Mouse (Mus musculus): ENCODE results near the gene Nbeal1. TPM values are rescaled to one million over a fixed set of nuclear protein-coding genes. Genes with fewer than 3 reads are reported as not detected.

Gene Nbeal1
- polyA plus RNA-seq, 1 experiment from 2014 or later, result 13.1 TPM

DNA sequence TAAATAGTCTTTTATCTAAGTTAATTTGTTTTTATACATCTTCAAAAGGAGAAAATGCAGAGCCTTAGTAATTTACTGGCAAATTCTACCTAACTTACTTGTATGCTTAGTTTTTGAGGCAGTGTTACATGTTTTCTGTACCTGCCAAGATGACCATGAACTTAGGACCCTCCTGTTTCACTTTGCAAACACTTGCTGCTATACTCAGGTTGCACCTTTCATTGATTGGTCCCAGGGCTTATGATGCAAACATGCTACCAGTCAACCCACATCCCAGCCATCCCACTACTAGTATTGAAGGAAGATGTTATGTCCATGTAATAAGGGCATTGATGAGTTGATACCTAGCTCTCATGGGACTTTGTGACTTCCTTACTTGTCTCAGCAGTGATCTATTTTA is 88.9 kb downstream of the Nbeal1 start:
- Histone ChIP-seq H3K27me3 (ENCODE audit: control insufficient read depth, insufficient read depth, low read length) (no peaks in the 10 kb centered on the region), H3K4me1 (ENCODE audit: control insufficient read depth, insufficient read depth, low read length) (no peaks in the 10 kb centered on the region), H3K27ac (ENCODE audit: low read depth, low read length) (no peak overlapping the region), H3K9ac (ENCODE audit: low read depth, low read length) (no peak overlapping the region), H3K9me3 (ENCODE audit: control insufficient read depth, low read length) (no peaks in the 10 kb centered on the region), H3K4me2 (replicated peaks; ENCODE audit: low read depth, low read length) (no peak overlapping the region), H3K36me3 (ENCODE audit: control insufficient read depth, insufficient read depth, low read length) (peaks cover 32% of the 10 kb centered on the region), H3K4me3 (ENCODE audit: low read length) (no peak overlapping the region)
- ATAC-seq (ENCODE audit: low FRiP score, low TSS enrichment), result no peak

DNA sequence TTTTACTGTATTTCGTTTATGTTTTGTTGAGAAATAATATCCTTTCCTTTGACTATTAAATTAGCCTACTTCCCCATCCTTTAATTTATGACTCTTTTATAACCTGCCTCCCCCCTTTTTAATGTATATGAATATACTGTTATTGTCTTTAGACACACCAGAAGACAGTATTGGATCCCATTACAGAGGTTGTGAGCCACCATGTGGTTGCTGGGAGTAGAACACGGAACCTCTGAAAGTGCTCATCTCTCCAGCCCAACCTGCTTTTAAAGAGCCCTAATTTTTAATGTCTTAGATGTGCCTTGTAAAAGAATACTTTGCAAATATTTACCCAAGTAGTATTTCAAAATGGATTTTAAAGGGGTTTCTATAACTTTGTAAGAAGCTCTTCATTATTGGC is 92.1 kb downstream of the Nbeal1 start:
- ATAC-seq (ENCODE audit: low FRiP score, low TSS enrichment), result no peak
- no peak overlapping the region for H3K4me3 ChIP-seq (ENCODE audit: low read length)
- H3K36me3 ChIP-seq (ENCODE audit: control insufficient read depth, insufficient read depth, low read length), result peaks cover 15% of the 10 kb centered on the region; the same call in 1 of the 2 replicates
- H3K9me3 ChIP-seq (ENCODE audit: control insufficient read depth, low read length), result no peaks in the 10 kb centered on the region
- H3K9ac ChIP-seq (ENCODE audit: low read depth, low read length), result no peak overlapping the region
- H3K27ac ChIP-seq (ENCODE audit: low read depth, low read length), result no peak overlapping the region
- WGBS, result 82% methylated on average over 2 of the region's 2 CpGs
- no peaks in the 10 kb centered on the region for H3K4me1 ChIP-seq (ENCODE audit: control insufficient read depth, insufficient read depth, low read length)
- no peak overlapping the region for H3K4me2 ChIP-seq (replicated peaks; ENCODE audit: low read depth, low read length)
- H3K27me3 ChIP-seq (ENCODE audit: control insufficient read depth, insufficient read depth, low read length), result no peaks in the 10 kb centered on the region

DNA sequence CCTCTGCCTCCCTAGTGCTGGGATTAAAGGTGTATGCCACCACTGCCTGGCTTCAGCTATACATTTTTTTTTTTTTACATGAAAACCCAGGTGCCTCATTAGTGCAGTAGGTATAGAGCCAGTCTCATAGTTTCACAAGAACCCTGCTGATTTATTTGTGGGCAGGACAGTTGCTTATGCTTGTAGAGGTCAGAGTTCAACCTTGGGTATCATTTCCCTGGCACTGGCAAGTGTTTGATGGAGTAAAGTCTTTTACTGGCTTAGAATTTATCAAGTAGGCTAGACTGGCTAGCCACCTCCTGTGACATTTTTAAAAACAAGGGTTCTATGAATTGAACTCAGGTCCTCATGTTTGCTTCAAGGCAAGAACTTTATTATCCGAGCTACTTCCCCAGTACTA is 113.5 kb downstream of the Nbeal1 start:
- ATAC-seq (ENCODE audit: low FRiP score, low TSS enrichment), result no peak
- H3K36me3 ChIP-seq (ENCODE audit: control insufficient read depth, insufficient read depth, low read length), result peaks cover 32% of the 10 kb centered on the region
- 78% methylated on average over 1 of the region's 1 CpGs for WGBS
- no peak overlapping the region for H3K9ac ChIP-seq (ENCODE audit: low read depth, low read length)
- no peak overlapping the region for H3K4me2 ChIP-seq (replicated peaks; ENCODE audit: low read depth, low read length)
- no peak overlapping the region for H3K27ac ChIP-seq (ENCODE audit: low read depth, low read length)
- H3K9me3 ChIP-seq (ENCODE audit: control insufficient read depth, low read length), result no peaks in the 10 kb centered on the region
- H3K4me1 ChIP-seq (ENCODE audit: control insufficient read depth, insufficient read depth, low read length), result no peaks in the 10 kb centered on the region
- no peaks in the 10 kb centered on the region for H3K27me3 ChIP-seq (ENCODE audit: control insufficient read depth, insufficient read depth, low read length)
- H3K4me3 ChIP-seq (ENCODE audit: low read length), result no peak overlapping the region

GRCm38 (mm10) chr1:60342808-60343629 is 162.6 kb downstream of the Nbeal1 start, which contains the start of gene Cyp20a1:
Gene Cyp20a1 (plus strand): TSS chr1:60343323.
- ATAC-seq (ENCODE audit: low FRiP score, low TSS enrichment), result peak; percentile 98

GRCm38 (mm10) chr1:60343630-60344455 is 163.4 kb downstream of the Nbeal1 start:
- no peak; the same call in 1 of the 2 replicates for ATAC-seq (ENCODE audit: low FRiP score, low TSS enrichment)
- peak overlapping the region; percentile 59 for H3K4me3 ChIP-seq (ENCODE audit: low read length)

More at GRCm38 (mm10) chr1:60342808-60343629, 162.6 kb downstream of the Nbeal1 start, which contains the start of gene Cyp20a1:
- WGBS, result 2% methylated on average over 58 of the region's 60 CpGs
- Histone ChIP-seq H3K27ac (ENCODE audit: low read depth, low read length) (peak within 1 kb of the TSS; percentile 90), H3K27me3 (ENCODE audit: control insufficient read depth, insufficient read depth, low read length) (no peaks in the 10 kb centered on the region), H3K9ac (ENCODE audit: low read depth, low read length) (peak within 1 kb of the TSS; percentile 65), H3K4me1 (ENCODE audit: control insufficient read depth, insufficient read depth, low read length) (peaks cover 6% of the 10 kb centered on the region), H3K9me3 (ENCODE audit: control insufficient read depth, low read length) (no peaks in the 10 kb centered on the region), H3K4me2 (replicated peaks; ENCODE audit: low read depth, low read length) (peak within 1 kb of the TSS; percentile 74), H3K4me3 (ENCODE audit: low read length) (peak within 1 kb of the TSS; percentile 59), H3K36me3 (ENCODE audit: control insufficient read depth, insufficient read depth, low read length) (no peaks in the 10 kb centered on the region)

GRCm38 (mm10) chr1:60344670-60345069 is 164.3 kb downstream of the Nbeal1 start:
- H3K27ac ChIP-seq (ENCODE audit: low read depth, low read length), result no peak overlapping the region
- H3K9ac ChIP-seq (ENCODE audit: low read depth, low read length), result no peak overlapping the region
- 80% methylated on average over 6 of the region's 6 CpGs for WGBS
- H3K4me3 ChIP-seq (ENCODE audit: low read length), result no peak overlapping the region; the same call in 1 of the 2 replicates
- peaks cover 5% of the 10 kb centered on the region for H3K9me3 ChIP-seq (ENCODE audit: control insufficient read depth, low read length)
- no peaks in the 10 kb centered on the region for H3K27me3 ChIP-seq (ENCODE audit: control insufficient read depth, insufficient read depth, low read length)
- H3K4me2 ChIP-seq (replicated peaks; ENCODE audit: low read depth, low read length), result peak overlapping the region; percentile 74
- H3K4me1 ChIP-seq (ENCODE audit: control insufficient read depth, insufficient read depth, low read length), result peaks cover 6% of the 10 kb centered on the region
- no peaks in the 10 kb centered on the region for H3K36me3 ChIP-seq (ENCODE audit: control insufficient read depth, insufficient read depth, low read length)
- no peak for ATAC-seq (ENCODE audit: low FRiP score, low TSS enrichment)

More at GRCm38 (mm10) chr1:60343630-60344455, 163.4 kb downstream of the Nbeal1 start:
- Histone ChIP-seq H3K36me3 (ENCODE audit: control insufficient read depth, insufficient read depth, low read length) (no peaks in the 10 kb centered on the region), H3K4me2 (replicated peaks; ENCODE audit: low read depth, low read length) (peak overlapping the region; percentile 74), H3K27ac (ENCODE audit: low read depth, low read length) (peak overlapping the region; percentile 90), H3K9me3 (ENCODE audit: control insufficient read depth, low read length) (no peaks in the 10 kb centered on the region), H3K9ac (ENCODE audit: low read depth, low read length) (peak overlapping the region; percentile 65), H3K4me1 (ENCODE audit: control insufficient read depth, insufficient read depth, low read length) (peaks cover 6% of the 10 kb centered on the region), H3K27me3 (ENCODE audit: control insufficient read depth, insufficient read depth, low read length) (no peaks in the 10 kb centered on the region)
- 15% methylated on average over 14 of the region's 14 CpGs for WGBS

DNA sequence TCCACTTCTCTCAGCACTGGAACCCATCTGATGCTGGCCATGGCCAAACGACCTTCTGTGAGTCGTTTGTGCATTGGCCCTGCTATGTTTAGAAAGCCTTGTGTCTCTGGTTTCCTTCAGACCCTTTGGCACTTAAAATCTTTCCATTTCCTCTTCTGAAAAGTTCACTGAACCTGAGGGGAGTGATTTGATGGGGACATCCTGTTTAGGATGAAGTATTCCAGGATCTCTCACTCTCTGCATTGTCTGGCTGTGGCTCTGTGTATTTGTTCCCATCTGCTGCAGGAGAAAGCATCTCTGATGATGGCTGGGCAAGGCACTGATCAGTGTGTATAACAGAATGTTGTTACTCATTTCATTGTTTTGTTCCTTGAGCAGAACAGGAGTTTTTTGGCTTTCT is 165.3 kb downstream of the Nbeal1 start:
- Histone ChIP-seq H3K9me3 (ENCODE audit: control insufficient read depth, low read length) (peaks cover 10% of the 10 kb centered on the region), H3K27ac (ENCODE audit: low read depth, low read length) (no peak overlapping the region), H3K4me2 (replicated peaks; ENCODE audit: low read depth, low read length) (no peak overlapping the region), H3K9ac (ENCODE audit: low read depth, low read length) (no peak overlapping the region), H3K27me3 (ENCODE audit: control insufficient read depth, insufficient read depth, low read length) (no peaks in the 10 kb centered on the region), H3K36me3 (ENCODE audit: control insufficient read depth, insufficient read depth, low read length) (no peaks in the 10 kb centered on the region), H3K4me1 (ENCODE audit: control insufficient read depth, insufficient read depth, low read length) (peaks cover 6% of the 10 kb centered on the region), H3K4me3 (ENCODE audit: low read length) (no peak overlapping the region)
- no peak for ATAC-seq (ENCODE audit: low FRiP score, low TSS enrichment)
- WGBS, result 64% methylated on average over 2 of the region's 2 CpGs

DNA sequence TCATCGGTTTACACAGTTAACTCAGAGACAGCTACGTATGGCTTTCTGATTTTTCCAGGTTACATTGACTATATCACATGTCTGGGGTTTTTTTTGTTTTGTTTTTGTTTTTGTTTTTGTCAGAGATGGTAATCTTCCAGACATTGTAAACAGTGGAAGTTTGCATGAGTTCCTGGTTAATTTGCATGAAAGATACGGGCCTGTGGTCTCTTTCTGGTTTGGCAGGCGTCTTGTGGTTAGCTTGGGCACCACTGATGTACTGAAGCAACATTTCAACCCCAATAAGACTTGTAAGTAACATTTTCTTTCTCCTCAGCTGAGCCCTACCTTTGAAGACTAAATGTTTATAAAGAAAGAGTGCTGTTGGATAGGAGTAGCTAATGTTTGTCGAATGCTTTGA is 172.4 kb downstream of the Nbeal1 start:
- Histone ChIP-seq H3K4me3 (ENCODE audit: low read length) (no peak overlapping the region), H3K27ac (ENCODE audit: low read depth, low read length) (no peak overlapping the region), H3K4me2 (replicated peaks; ENCODE audit: low read depth, low read length) (no peak overlapping the region), H3K27me3 (ENCODE audit: control insufficient read depth, insufficient read depth, low read length) (no peaks in the 10 kb centered on the region), H3K4me1 (ENCODE audit: control insufficient read depth, insufficient read depth, low read length) (no peaks in the 10 kb centered on the region), H3K36me3 (ENCODE audit: control insufficient read depth, insufficient read depth, low read length) (peaks cover 3% of the 10 kb centered on the region; the same call in 1 of the 2 replicates), H3K9ac (ENCODE audit: low read depth, low read length) (no peak overlapping the region), H3K9me3 (ENCODE audit: control insufficient read depth, low read length) (peaks cover 10% of the 10 kb centered on the region)
- no peak for ATAC-seq (ENCODE audit: low FRiP score, low TSS enrichment)
- 94% methylated on average over 5 of the region's 5 CpGs for WGBS
